Mouse (Mus musculus) kidney, embryonic 14.5 days (tissue): ENCODE results near the gene Tnfrsf8. TPM values are rescaled to one million over a fixed set of nuclear protein-coding genes. Genes with fewer than 3 reads are reported as not detected.

Experiments
- ATAC-seq: fragments of 200-750 bp; cut with Nextera tagmentation; 2 replicates; pipeline ENCODE4 v1.8.0; 2017; ENCODE audit warnings: moderate number of reproducible peaks, mild to moderate bottlenecking, moderate TSS enrichment, moderate library complexity; ENCODE audit not compliant: low FRiP score, low TSS enrichment
- H3K27ac ChIP-seq: fragments of 300-500 bp; sonication (generic); 2 replicates; pipeline ENCODE4 v1.5.1; 2014; ENCODE audit warnings: low read depth, mild to moderate bottlenecking, low read length, moderate library complexity, mixed read lengths
- H3K27me3 ChIP-seq: fragments of 300-500 bp; sonication (generic); 2 replicates; pipeline ENCODE4 v1.6.1; 2014; ENCODE audit warnings: mild to moderate bottlenecking, low read length; ENCODE audit not compliant: control insufficient read depth, insufficient read depth
- H3K36me3 ChIP-seq: fragments of 300-500 bp; sonication (generic); 2 replicates; pipeline ENCODE4 v1.6.1; 2014; ENCODE audit warnings: low read length, mixed read lengths; ENCODE audit not compliant: control insufficient read depth, insufficient read depth
- H3K4me1 ChIP-seq: fragments of 300-500 bp; sonication (generic); 2 replicates; pipeline ENCODE4 v1.6.1; 2014; ENCODE audit warnings: low read length, mixed read lengths; ENCODE audit not compliant: control insufficient read depth, insufficient read depth
- H3K4me2 ChIP-seq: fragments of 300-500 bp; sonication (generic); replicated peaks from 2 replicates; pipeline ENCODE4 v1.6.1; 2014; ENCODE audit warnings: low read depth, mild to moderate bottlenecking, low read length
- H3K4me3 ChIP-seq: fragments of 300-500 bp; sonication (generic); 2 replicates; pipeline ENCODE4 v1.5.1; 2014; ENCODE audit warnings: mild to moderate bottlenecking, low read length
- H3K9ac ChIP-seq: fragments of 300-500 bp; sonication (generic); 2 replicates; pipeline ENCODE4 v1.6.1; 2014; ENCODE audit warnings: low read depth, mild to moderate bottlenecking, low read length, moderate library complexity
- H3K9me3 ChIP-seq: fragments of 300-500 bp; sonication (generic); 2 replicates; pipeline ENCODE4 v1.6.1; 2016; ENCODE audit warnings: low read length; ENCODE audit not compliant: control insufficient read depth
- WGBS: fragments of 180-500 bp; shearing (Covaris S2); extraction: QIAGEN DNeasy Blood & Tissue Kit; methylation state at CpG from one replicate; pipeline ENCODE4 v1.1.7; 2014; 5-methylcytosine and 5-hydroxymethylcytosine counted together
- polyA plus RNA-seq: library from polyadenylated mRNA; unstranded; fragments of >200 nt; fragmentation: Nextera tagmentation; extraction: Ambion mirVana; gene quantifications from 2 replicates; pipeline ENCODE4 v1.2.1, GENCODE M21; 2014

Tnfrsf8 gene
- polyA plus RNA-seq, 1 experiment from 2014 or later: 0.24 TPM

- Histone ChIP-seq H3K27ac (no peak overlapping the region), H3K9me3 (no peaks in the 10 kb centered on the region), H3K9ac (no peak overlapping the region), H3K27me3 (no peaks in the 10 kb centered on the region), H3K4me2 (no peak overlapping the region), H3K36me3 (no peaks in the 10 kb centered on the region), H3K4me1 (no peaks in the 10 kb centered on the region), H3K4me3 (no peak overlapping the region)
- ATAC-seq: no peak
- WGBS: 63% methylated on average over 4 of the region's 4 CpGs
Observed at GRCm38 (mm10) chr4:145266505-145266904, 48.5 kb downstream of the Tnfrsf8 start.

GRCm38 (mm10) chr4:145264761-145265160, 50.2 kb downstream of the Tnfrsf8 start:
- Histone ChIP-seq H3K27me3 (no peaks in the 10 kb centered on the region), H3K27ac (no peak overlapping the region), H3K9ac (no peak overlapping the region), H3K9me3 (no peaks in the 10 kb centered on the region), H3K4me3 (no peak overlapping the region), H3K4me1 (no peaks in the 10 kb centered on the region), H3K36me3 (no peaks in the 10 kb centered on the region), H3K4me2 (no peak overlapping the region)
- 8% methylated on average over 2 of the region's 2 CpGs for WGBS
- no peak for ATAC-seq

DNA sequence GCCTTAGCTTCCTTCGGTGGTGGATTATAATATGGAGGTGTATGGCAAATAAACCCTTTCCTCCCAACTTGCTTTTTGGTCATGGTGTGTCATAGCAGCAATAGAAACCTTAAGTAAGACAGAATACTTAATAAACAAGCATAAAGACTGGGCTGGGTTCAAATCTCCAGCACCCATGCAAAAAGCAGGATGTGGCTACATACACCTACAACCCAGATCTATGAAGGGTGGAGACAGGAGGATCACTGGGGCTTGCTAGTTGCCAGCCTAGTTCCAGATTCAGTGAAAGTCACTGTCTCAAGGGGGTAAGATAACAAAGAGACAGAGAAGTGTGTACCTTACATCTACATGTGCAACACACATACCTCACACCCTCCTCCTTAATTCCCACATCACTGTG, 51.4 kb downstream of the Tnfrsf8 start:
- Histone ChIP-seq H3K36me3 (no peaks in the 10 kb centered on the region), H3K9ac (no peak overlapping the region), H3K27me3 (no peaks in the 10 kb centered on the region), H3K4me2 (no peak overlapping the region), H3K4me3 (no peak overlapping the region), H3K4me1 (no peaks in the 10 kb centered on the region), H3K9me3 (no peaks in the 10 kb centered on the region), H3K27ac (no peak overlapping the region)
- 88% methylated on average over 1 of the region's 1 CpGs for WGBS
- ATAC-seq: no peak

DNA sequence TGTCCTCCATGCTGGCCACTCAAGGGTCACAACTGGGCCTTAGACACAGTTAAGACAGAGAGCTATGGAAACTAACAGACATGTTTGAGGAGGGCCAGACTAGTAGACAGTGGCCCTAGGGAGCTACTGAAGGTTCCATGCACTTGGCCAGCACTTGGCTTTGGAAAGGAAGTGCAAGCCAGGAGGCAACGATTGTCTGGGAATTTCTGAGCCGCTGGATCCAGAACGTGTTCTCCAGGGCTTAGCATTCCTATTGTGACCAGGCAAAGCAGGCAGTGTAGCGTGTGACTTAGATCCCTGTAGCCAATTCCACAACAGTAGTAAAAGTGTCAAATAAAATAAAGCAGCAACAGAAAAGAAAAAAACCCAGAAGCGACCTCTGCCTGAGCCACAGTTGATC, 54.2 kb downstream of the Tnfrsf8 start:
- H3K4me2 ChIP-seq: no peak overlapping the region
- WGBS: 64% methylated on average over 5 of the region's 5 CpGs
- H3K9me3 ChIP-seq: no peaks in the 10 kb centered on the region
- no peaks in the 10 kb centered on the region for H3K36me3 ChIP-seq
- H3K9ac ChIP-seq: no peak overlapping the region
- H3K27ac ChIP-seq: no peak overlapping the region
- no peak for ATAC-seq
- no peak overlapping the region for H3K4me3 ChIP-seq
- no peaks in the 10 kb centered on the region for H3K4me1 ChIP-seq
- no peaks in the 10 kb centered on the region for H3K27me3 ChIP-seq

- ATAC-seq: no peak
- 67% methylated on average over 5 of the region's 5 CpGs for WGBS
- Histone ChIP-seq H3K4me2 (no peak overlapping the region), H3K4me1 (no peaks in the 10 kb centered on the region), H3K27me3 (no peaks in the 10 kb centered on the region), H3K4me3 (no peak overlapping the region), H3K36me3 (no peaks in the 10 kb centered on the region), H3K9me3 (no peaks in the 10 kb centered on the region), H3K27ac (no peak overlapping the region), H3K9ac (no peak overlapping the region)
Observed at GRCm38 (mm10) chr4:145257751-145258434, 57.1 kb downstream of the Tnfrsf8 start.

GRCm38 (mm10) chr4:145256144-145256543, 58.8 kb downstream of the Tnfrsf8 start:
- H3K4me3 ChIP-seq: no peak overlapping the region
- H3K36me3 ChIP-seq: no peaks in the 10 kb centered on the region
- H3K9me3 ChIP-seq: no peaks in the 10 kb centered on the region
- H3K27ac ChIP-seq: no peak overlapping the region
- no peak for ATAC-seq
- H3K9ac ChIP-seq: no peak overlapping the region
- no peaks in the 10 kb centered on the region for H3K4me1 ChIP-seq
- WGBS: 87% methylated on average over 5 of the region's 5 CpGs
- H3K4me2 ChIP-seq: no peak overlapping the region
- no peaks in the 10 kb centered on the region for H3K27me3 ChIP-seq

DNA sequence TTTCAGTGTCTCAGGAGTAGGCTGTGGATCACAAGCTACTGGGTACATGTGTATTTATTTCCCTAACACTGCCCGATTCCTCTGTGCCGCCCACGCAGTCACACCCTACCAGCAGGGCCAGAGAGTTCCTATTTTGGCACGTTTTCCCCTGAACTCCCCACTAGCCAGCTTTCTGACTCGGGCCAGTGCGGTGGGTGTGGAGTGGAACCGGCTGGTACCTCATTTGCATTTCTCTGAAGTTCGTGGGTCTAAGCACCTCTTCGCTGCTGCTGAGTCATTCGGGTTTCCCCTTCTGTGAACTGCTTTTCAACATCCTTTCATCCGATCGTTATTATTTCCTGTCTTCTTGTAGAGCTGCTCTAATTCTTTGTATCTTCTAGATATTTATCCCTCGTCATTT, 60.5 kb downstream of the Tnfrsf8 start:
- H3K9ac ChIP-seq: no peak overlapping the region
- no peak overlapping the region for H3K27ac ChIP-seq
- 38% methylated on average over 13 of the region's 13 CpGs for WGBS
- no peak overlapping the region for H3K4me2 ChIP-seq
- no peaks in the 10 kb centered on the region for H3K4me1 ChIP-seq
- no peak overlapping the region for H3K4me3 ChIP-seq
- no peak for ATAC-seq
- no peaks in the 10 kb centered on the region for H3K9me3 ChIP-seq
- no peaks in the 10 kb centered on the region for H3K36me3 ChIP-seq
- H3K27me3 ChIP-seq: no peaks in the 10 kb centered on the region

- H3K4me3 ChIP-seq: no peak overlapping the region
- no peak overlapping the region for H3K4me2 ChIP-seq
- H3K36me3 ChIP-seq: no peaks in the 10 kb centered on the region
- H3K9ac ChIP-seq: no peak overlapping the region
- WGBS: 85% methylated on average over 8 of the region's 8 CpGs
- H3K27ac ChIP-seq: no peak overlapping the region
- no peaks in the 10 kb centered on the region for H3K9me3 ChIP-seq
- no peak for ATAC-seq
- H3K4me1 ChIP-seq: no peaks in the 10 kb centered on the region
- H3K27me3 ChIP-seq: no peaks in the 10 kb centered on the region
Observed at GRCm38 (mm10) chr4:145252611-145253010, 62.4 kb downstream of the Tnfrsf8 start.

- 93% methylated on average over 4 of the region's 4 CpGs for WGBS
- no peak overlapping the region for H3K4me3 ChIP-seq
- no peak overlapping the region for H3K27ac ChIP-seq
- no peaks in the 10 kb centered on the region for H3K9me3 ChIP-seq
- peaks cover 2% of the 10 kb centered on the region; the same call in 1 of the 2 replicates for H3K27me3 ChIP-seq
- no peak overlapping the region for H3K9ac ChIP-seq
- no peak for ATAC-seq
- H3K4me2 ChIP-seq: no peak overlapping the region
- H3K36me3 ChIP-seq: no peaks in the 10 kb centered on the region
- 0 out of 2 replicates have a peak, but pooled peaks cover 2% of the 10 kb centered on the region for H3K4me1 ChIP-seq
Observed at GRCm38 (mm10) chr4:145251546-145251945, 63.4 kb downstream of the Tnfrsf8 start.
